Mouse (Mus musculus): Measurements from ENCODE around the gene Kcnab3.
A peak's percentile ranks its signal among the peaks of the same experiment; 100 is the strongest.
"Not testable (repeated sequence)": the region's sequence is repeated elsewhere in the genome, so short reads cannot be mapped to it uniquely, and the experiment has no call there.

The Kcnab3 gene

GRCm38 (mm10) chr11:69325628-69326407, at the start of gene Kcnab3:
Gene Kcnab3, plus strand, starts transcription at chr11:69326258.
- peak; percentile 49 for DNase-seq (ENCODE audit: low spot score)

GRCm38 (mm10) chr11:69277267-69277666, 48.8 kb upstream of the Kcnab3 start:
- DNase-seq (ENCODE audit: low spot score) = no peak

GRCm38 (mm10) chr11:69291111-69291510, 34.9 kb upstream of the Kcnab3 start:
- DNase-seq (ENCODE audit: low spot score) = no peak

- no peak for DNase-seq (ENCODE audit: low spot score)
These were observed 30.8 kb upstream of the Kcnab3 start for GRCm38 (mm10) chr11:69295286-69295685.

- DNase-seq (ENCODE audit: low spot score) = no peak
These were observed 28.3 kb upstream of the Kcnab3 start for GRCm38 (mm10) chr11:69297799-69298198.

GRCm38 (mm10) chr11:69298231-69298630, 27.8 kb upstream of the Kcnab3 start:
- no peak for DNase-seq (ENCODE audit: low spot score)

GRCm38 (mm10) chr11:69302817-69303216, 23.2 kb upstream of the Kcnab3 start:
- DNase-seq (ENCODE audit: low spot score) = no peak

GRCm38 (mm10) chr11:69305291-69305690, 20.8 kb upstream of the Kcnab3 start:
- DNase-seq (ENCODE audit: low spot score) = no peak

GRCm38 (mm10) chr11:69306039-69306438, 20.0 kb upstream of the Kcnab3 start:
- no peak for DNase-seq (ENCODE audit: low spot score)

- no peak for DNase-seq (ENCODE audit: low spot score)
These were observed 14.8 kb upstream of the Kcnab3 start for GRCm38 (mm10) chr11:69311266-69311665.

- no peak for DNase-seq (ENCODE audit: low spot score)
These were observed 9.7 kb upstream of the Kcnab3 start for GRCm38 (mm10) chr11:69316361-69316760.

GRCm38 (mm10) chr11:69318000-69318399, 8.1 kb upstream of the Kcnab3 start:
- not testable (repeated sequence) for DNase-seq (ENCODE audit: low spot score)

GRCm38 (mm10) chr11:69321580-69321979, 4.5 kb upstream of the Kcnab3 start:
- no peak for DNase-seq (ENCODE audit: low spot score)

GRCm38 (mm10) chr11:69322010-69322409, 4.0 kb upstream of the Kcnab3 start:
- DNase-seq (ENCODE audit: low spot score) = no peak

GRCm38 (mm10) chr11:69322693-69323471, 3.2 kb upstream of the Kcnab3 start:
- DNase-seq (ENCODE audit: low spot score) = no peak

- DNase-seq (ENCODE audit: low spot score) = peak; percentile 93
These were observed 2.4 kb upstream of the Kcnab3 start, which contains the start of the genes Cntrob and Trappc1 for GRCm38 (mm10) chr11:69323667-69324111. Gene Cntrob, minus strand, starts transcription at chr11:69323775. Gene Trappc1, plus strand, starts transcription at chr11:69323980.

- DNase-seq (ENCODE audit: low spot score) = no peak
These were observed 1.3 kb upstream of the Kcnab3 start for GRCm38 (mm10) chr11:69324749-69325148.

GRCm38 (mm10) chr11:69326408-69327156, 524 bp downstream of the Kcnab3 start:
- DNase-seq (ENCODE audit: low spot score) = no peak

- no peak for DNase-seq (ENCODE audit: low spot score)
These were observed 1.0 kb downstream of the Kcnab3 start for GRCm38 (mm10) chr11:69327157-69327442.

- DNase-seq (ENCODE audit: low spot score) = no peak
These were observed 1.6 kb downstream of the Kcnab3 start for GRCm38 (mm10) chr11:69327648-69328047.

- DNase-seq (ENCODE audit: low spot score) = no peak
These were observed 2.5 kb downstream of the Kcnab3 start for GRCm38 (mm10) chr11:69328517-69328916.

- no peak for DNase-seq (ENCODE audit: low spot score)
These were observed 5.1 kb downstream of the Kcnab3 start for GRCm38 (mm10) chr11:69331152-69331551.

Measured in ovary, postnatal 10 days (tissue).